Mouse (Mus musculus): ENCODE data around the gene Adgrf1.

GRCm38 (mm10) chr17:43359826-43360619 lies 89.9 kb downstream of the Adgrf1 start, which contains the start of gene Adgrf5:
- no peak for TF ChIP-seq ZNF384 (IDR thresholded peaks at IDR 0.05; ENCODE audit: low read depth, low read length)
- no peak for TF ChIP-seq EP300 (IDR thresholded peaks at IDR 0.05; ENCODE audit: low read depth in 1 of 2, low read length in 2 of 2)
- TF ChIP-seq POLR2A (IDR thresholded peaks at IDR 0.05; ENCODE audit: control insufficient read depth in 1 of 2, insufficient read depth in 1 of 2, low read depth in 1 of 2, low read length in 2 of 2, poor library complexity in 1 of 2), result no peak
- TF ChIP-seq CTCF (IDR thresholded peaks at IDR 0.05 in 2 of 3, conservative IDR thresholded peaks at IDR 0.05 in 1 of 3; ENCODE audit: control insufficient read depth in 1 of 3, insufficient read depth in 1 of 3, low read depth in 2 of 3, low read length in 3 of 3, poor library complexity in 1 of 3, severe bottlenecking in 1 of 3), result no peak
- TF ChIP-seq USF1 (IDR thresholded peaks at IDR 0.05; ENCODE audit: low read depth, low read length), result no peak
